Mouse (Mus musculus) gastrocnemius, adult 8-10 months (tissue): ENCODE results near the gene Tor2a. TPM values are rescaled to one million over a fixed set of nuclear protein-coding genes. Genes with fewer than 3 reads are reported as not detected.

Source experiments
- DNase-seq, 2 experiments: peaks; one replicate each; pipeline ENCODE4 v3.0.0; 2022; ENCODE audit warnings: low spot score in 2 of 2
- total RNA-seq, 4 experiments: library from RNA; stranded (reverse); gene quantifications; 2 replicates each; pipeline ENCODE4 v1.2.4; 2022

Tor2a gene
- total RNA-seq, 4 experiments from 2014 or later, result 4.3 to 5.1 (median 4.6) TPM

- DNase-seq, result no peak
Observed at GRCm38 (mm10) chr2:32761361-32761760, 4.3 kb downstream of the Tor2a start.

DNA sequence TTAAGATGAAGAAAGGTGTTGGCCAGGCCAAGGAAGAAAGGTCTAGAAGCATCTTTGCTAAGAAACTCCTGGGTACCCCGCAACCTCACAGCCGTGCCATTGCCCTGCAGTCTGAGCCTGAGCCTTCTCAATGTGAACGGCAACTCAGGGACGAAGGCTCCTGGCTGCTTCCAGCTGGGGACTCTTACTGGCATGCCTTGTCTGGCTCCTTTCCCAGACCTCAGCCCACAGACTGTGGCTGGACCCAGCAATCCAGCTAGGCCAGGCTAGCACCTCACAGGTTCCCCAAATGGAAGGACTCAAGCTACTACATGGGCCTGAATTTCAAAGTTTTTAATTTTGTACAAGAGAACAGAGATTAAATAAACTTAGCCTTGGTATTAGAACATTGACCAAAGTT lies 4.8 kb downstream of the Tor2a start:
- DNase-seq, result no peak

- no peak for DNase-seq
Observed at GRCm38 (mm10) chr2:32763353-32763752, 6.3 kb downstream of the Tor2a start.

DNA sequence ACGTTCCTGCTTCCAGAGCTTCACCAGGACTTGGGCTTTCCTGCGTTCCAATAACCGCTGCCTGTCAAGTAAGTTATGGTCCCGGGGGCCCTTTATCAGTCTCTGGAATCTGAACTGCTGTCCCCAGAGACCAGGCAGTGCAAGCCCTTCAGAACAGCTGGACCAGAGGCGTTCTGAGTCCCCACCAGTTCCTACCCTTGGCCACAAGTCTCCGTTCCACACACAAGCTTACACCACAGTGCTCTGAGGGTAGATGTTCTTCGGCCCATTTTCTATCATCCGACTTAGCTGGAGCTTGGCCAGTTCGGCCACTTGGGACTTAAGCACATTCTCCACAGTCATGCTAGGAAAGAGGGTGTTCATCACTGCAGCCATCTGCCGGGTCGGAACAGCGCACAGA lies 10.2 kb downstream of the Tor2a start:
- no peak for DNase-seq

GRCm38 (mm10) chr2:32768661-32769285 lies 11.7 kb downstream of the Tor2a start:
- no peak for DNase-seq

- no peak for DNase-seq
Observed at GRCm38 (mm10) chr2:32769327-32770085, 12.5 kb downstream of the Tor2a start.

GRCm38 (mm10) chr2:32771886-32772285 lies 14.9 kb downstream of the Tor2a start:
- DNase-seq, result no peak

- DNase-seq, result no peak
Observed at GRCm38 (mm10) chr2:32772626-32773279, 15.7 kb downstream of the Tor2a start.

GRCm38 (mm10) chr2:32775359-32776074 lies 18.5 kb downstream of the Tor2a start, which contains the start of the genes Ttc16 and Ptrh1:
Gene Ttc16 (minus strand): TSS chr2:32775633.
Gene Ptrh1 (plus strand): TSS chr2:32775786.
- peak; percentile 97 for DNase-seq

- no peak for DNase-seq
Observed at GRCm38 (mm10) chr2:32776192-32776591, 19.2 kb downstream of the Tor2a start.

GRCm38 (mm10) chr2:32778081-32778480 lies 21.0 kb downstream of the Tor2a start:
- DNase-seq, result no peak

DNA sequence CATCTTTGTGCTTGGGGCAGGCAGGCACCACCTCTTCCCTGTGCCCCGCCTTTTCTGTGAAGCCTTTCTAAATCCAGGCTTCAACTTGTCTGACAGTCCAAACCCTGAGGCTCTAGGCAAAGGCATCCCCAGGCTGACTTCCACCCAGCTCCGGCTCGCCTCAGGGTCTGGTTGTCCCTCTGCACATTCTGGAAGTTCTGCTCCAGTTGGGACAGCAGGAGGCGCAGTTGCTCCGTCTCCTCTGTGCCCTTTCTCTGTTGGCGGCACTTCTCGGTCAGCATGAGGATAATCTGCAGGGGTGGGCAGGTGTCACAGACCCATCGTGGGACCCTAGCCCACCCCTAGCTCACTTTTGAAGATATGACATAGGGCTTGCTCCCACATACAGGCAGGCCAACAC lies 22.1 kb downstream of the Tor2a start:
- DNase-seq, result peak; percentile 44 to 48

GRCm38 (mm10) chr2:32779714-32780113 lies 22.7 kb downstream of the Tor2a start:
- no peak for DNase-seq

DNA sequence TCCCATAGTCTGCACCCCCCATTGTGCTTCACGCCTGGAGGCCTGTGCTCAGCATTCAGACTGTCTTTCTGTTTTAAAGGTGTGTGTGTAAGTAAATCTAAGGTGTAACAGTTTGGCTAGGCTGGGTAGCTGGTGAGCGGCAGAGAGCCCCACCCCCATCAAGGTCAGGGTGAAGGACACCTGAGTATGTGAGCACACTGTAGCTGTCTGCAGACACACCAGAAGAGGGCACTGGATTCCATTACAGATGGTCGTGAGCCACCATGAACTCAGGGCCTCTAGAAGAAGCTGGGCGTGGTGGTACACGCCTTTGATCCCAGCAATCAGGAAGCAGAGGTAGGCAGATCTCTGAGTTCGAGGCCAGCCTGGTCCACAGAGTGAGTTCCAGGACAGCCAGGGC lies 24.7 kb downstream of the Tor2a start:
- DNase-seq, result no peak

GRCm38 (mm10) chr2:32784048-32784681 lies 27.1 kb downstream of the Tor2a start, which contains the start of gene Cfap157:
Gene Cfap157 (minus strand): TSS chr2:32784428.
- DNase-seq, result no peak

DNA sequence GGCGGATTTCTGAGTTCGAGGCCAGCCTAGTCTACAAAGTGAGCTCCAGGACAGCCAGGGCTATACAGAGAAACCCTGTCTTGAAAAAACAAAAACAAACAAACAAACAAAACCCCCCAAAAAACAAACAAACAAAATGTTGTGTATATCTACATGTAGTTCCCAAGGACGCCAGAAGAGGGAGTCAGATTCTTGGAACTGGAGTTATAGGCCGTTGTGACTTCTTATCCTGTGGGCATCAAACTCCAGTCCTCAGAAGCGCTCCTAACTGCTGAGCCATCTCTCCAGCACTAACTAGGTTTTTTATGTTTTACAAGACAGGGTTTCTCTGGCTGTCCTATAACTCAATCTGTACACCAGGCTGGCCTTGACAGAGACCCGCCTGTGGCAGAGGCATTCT lies 30.1 kb downstream of the Tor2a start:
- DNase-seq, result no peak

- no peak for DNase-seq
Observed at GRCm38 (mm10) chr2:32788581-32788980, 31.5 kb downstream of the Tor2a start.

DNA sequence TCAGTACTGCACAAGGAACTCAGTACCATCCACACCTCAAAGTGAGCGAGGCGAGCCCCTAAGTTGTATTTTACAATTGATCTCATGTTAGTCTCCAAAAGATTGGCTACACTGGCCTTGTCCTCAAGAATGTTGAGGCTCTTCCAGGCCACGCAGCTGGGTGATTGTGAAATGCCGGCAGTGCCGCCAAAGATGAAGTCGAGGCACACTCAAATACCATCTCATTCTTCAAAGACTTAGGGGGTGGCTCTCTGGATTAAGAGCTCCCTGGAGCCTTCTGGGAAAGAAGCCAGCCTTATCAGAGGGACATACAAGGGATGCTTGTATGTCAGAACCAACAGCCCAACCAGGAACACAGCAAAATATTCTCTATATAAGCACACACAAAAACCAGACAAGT lies 34.3 kb downstream of the Tor2a start:
- peak; percentile 46 to 69 for DNase-seq

DNA sequence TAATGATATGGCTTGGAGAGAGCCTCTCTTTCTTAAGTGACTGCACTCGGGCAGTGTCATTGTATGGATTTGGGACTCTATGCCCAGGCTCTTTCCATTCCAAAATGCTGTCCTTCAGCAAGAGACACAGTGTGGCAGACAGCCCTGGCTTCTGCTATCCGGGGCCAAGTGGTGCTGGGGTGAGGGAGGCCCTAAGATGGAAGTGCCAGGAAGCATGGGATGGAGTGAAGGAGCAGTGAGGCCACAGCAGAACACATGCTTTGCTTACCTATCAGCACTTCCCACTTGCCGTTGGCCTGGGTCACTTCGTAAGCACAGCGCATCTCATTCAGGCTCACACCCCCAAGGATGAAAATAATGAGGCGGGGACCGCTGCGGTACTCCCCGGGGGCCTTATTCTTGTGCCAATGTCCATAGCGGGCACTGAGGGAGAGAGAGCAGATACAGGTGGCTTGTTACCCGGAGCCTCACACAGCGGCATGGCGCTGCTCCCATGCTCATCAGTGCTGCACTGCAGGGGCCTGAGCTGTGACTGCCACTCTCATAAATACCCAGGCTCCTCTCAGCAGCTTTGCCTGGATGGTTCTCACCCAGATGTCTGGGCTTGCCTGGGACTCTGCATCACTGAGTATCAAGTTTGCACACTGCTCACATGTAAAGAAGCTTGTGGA lies 38.8 kb downstream of the Tor2a start:
- no peak for DNase-seq

DNA sequence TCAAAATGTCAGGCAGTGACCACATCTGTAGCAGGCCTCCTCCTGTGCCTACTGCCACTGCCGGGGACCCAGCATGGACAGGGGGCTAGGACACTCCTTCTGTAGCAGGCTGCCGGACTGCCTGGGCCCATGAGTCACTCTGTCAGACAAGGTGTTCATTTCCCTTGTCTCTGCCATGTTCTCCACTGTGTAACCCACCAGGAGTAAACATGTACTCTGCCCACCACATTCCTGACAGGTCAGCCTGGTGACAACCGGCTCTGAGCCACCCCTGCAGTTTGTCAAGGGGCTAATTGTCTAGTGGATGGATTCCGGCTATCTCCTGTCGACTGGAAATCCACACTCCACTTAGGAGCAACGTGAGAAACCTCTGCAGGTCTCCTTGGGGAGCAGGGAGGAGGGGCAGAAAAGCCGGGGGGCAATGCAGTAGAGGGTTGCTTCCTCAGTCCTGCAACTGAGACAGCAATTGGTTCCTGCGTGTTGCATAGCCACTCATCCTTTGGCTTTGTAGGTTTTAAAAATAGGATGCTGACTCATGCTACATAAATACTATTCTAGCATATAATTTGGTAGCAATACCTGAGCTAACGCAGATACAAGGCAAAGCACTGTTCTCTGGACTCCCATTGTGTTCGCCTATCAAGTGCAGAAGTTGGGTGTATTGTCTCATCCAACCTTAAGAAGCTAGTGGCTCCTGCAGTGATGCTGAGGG lies 41.4 kb downstream of the Tor2a start:
- DNase-seq, result no peak
